Mouse (Mus musculus): Measurements from ENCODE around the gene Ccdc71.

Gene Ccdc71

DNA sequence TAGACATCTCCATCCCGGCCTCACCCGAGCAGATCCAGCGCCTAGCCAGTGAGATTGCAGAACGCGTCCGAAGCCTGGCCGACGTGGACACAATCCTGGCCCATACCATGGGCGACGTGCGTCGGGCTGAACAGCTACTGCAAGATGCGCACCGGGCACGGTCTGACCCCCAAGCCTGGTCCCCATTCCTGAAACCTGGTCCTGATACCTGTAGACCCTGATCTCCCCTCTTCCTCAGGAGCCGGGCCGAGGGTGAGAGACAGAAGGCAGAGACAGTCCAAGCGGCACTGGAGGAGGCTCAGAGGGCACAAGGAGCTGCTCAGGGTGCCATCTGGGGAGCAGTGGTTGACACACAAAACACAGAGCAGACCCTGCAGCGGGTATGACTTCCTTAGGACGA, 28.9 kb downstream of the Ccdc71 start:
- in situ Hi-C loops (cut with MboI, MseI) = loop anchor here (10.0 kb wide), 1 partner anchor 426 kb away; the partner anchor contains the start of gene Tmem89

DNA sequence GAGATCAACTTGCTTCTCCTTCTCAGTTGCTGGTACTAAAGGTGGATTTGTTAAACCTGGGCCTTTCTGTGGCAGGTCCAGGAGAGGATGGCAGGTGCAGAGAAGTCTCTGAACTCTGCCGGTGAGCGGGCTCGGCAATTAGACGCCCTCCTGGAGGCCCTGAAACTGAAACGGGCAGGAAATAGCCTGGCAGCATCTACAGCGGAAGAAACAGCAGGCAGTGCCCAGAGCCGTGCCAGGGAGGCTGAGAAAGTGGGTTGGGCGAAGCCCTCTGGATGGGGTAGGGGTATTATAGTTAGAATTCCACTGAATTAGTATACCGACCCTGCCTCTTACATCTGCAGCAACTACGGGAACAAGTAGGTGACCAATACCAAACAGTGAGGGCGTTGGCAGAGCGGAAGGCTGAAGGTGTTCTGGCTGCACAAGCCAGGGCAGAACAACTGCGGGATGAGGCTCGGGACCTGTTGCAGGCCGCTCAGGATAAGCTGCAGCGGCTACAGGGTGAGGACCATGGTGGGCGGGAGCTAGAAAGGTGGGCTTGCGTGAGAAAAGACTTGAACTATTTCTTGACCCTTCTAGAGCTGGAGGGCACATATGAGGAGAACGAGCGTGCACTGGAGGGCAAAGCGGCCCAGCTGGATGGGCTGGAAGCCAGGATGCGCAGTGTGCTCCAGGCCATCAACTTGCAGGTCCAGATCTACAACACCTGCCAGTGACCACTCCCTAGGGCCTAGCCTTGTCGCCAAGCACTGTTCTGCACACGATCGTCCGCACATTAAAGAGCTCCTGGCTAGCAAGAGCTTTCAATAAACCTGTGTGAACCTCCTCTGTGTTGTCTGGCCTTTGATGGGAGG, 29.6 kb downstream of the Ccdc71 start:
- in situ Hi-C loops (cut with MboI, MseI) = loop anchor here (10.0 kb wide), 1 partner anchor 425 kb away; the partner anchor contains the start of gene Tmem89

DNA sequence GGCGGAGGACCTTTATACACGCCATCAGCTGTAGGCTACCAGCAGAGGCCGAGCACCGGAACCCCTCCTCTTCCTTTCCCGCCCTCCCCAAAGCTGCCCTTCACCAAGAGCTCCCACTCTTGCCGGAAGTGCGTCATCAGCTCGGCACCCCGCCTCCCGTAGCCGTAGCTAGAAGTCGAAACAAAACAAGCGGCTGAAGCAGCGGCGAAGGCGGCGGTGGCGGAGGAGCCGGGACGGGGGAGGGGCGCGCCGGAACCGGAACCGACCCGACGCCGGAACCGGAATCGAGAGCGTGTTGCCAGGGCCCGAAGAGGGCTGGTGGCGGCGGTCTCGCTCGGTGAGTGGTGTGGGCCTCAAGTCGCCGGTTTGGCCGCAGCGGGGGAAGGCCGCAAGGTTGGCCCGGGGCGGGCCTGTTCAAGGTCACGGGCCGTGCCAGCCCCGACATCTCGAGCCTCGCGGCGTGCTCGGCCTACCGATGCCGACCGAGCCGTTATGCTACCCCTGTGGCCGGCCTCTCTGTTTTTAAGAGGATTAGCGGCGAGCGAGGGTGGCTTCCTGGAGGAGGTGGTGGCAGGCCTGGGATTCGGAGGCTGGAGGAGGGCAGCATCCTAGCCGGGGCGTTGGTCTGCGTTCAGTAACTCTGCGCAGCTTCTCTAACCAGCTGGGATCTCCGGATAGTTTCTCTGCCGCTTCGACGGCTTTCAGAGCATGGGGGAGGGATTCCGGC, 30.4 kb downstream of the Ccdc71 start, which contains the start of gene Usp19:
Gene Usp19, plus strand, starts transcription at position 44 of the 727 bp plus-strand sequence.
- in situ Hi-C loops (cut with MboI, MseI) = no loop called here

DNA sequence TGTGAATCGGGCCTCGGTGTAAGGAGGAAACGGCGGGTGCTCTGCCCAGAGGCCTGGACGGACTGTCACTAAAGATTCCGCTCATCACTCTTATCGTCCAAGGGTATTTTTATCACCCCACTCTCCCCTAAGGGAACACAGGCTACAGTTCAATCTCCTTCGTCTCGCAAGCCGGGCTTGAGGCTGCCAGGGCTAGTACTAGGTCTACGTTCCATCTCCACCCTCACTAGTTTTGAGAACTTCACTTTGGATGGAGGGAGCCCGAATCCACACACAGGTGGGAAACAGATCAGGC, 30.9 kb downstream of the Ccdc71 start:
- in situ Hi-C loops (cut with MboI, MseI) = no loop called here

DNA sequence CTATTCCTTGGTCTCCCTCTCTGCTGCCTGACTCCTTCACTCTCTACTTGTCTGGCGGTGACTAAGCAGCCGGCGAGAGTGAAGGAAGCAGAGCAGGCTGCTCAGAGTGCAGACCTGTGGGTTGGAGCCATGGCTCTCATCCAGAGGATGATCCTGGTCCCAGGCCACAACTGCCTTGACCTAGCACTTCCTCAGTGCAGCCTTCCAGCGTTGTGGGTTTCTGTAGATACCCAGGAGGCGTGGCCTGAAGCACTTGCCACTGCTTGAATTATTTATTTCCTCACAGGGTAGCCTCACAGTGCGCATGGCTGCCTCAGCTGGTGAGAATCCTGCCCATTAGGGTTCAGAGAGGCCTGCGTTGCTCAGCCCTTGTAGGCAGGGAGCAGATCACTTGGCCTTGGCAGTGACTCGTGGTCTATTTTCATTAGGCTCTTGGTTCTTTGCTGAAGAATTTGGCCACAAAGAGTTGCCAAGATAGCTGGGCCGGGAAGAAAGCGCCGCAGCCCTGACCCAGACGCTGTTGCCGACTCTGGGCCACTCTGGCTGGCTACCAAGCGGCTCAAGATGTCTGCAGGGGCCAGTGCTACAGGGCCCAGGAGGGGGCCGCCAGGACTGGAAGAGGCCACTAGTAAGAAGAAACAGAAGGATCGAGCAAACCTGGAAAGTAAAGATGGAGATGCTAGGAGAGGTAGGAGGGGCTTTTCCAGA, 31.9 kb downstream of the Ccdc71 start:
- in situ Hi-C loops (cut with MboI, MseI) = no loop called here

DNA sequence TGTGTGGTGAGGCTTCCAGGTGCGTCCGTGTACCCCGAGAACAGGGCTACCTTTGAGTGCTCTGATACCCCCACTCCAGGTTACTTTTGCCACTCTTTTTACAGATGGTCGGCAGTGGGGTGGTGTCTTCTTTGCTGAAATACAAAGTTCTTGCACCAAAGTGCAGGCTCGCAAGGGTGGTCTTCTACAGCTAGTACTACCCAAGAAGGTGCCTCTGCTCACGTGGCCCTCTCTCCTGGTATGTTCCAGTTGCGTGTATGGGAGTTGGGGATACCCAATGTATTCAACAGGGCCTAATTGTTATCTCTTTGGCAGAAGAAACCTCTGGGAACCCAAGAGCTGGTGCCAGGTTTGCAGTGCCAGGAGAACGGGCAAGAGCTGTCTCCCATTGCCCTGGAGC, 32.9 kb downstream of the Ccdc71 start:
- in situ Hi-C loops (cut with MboI, MseI) = no loop called here

DNA sequence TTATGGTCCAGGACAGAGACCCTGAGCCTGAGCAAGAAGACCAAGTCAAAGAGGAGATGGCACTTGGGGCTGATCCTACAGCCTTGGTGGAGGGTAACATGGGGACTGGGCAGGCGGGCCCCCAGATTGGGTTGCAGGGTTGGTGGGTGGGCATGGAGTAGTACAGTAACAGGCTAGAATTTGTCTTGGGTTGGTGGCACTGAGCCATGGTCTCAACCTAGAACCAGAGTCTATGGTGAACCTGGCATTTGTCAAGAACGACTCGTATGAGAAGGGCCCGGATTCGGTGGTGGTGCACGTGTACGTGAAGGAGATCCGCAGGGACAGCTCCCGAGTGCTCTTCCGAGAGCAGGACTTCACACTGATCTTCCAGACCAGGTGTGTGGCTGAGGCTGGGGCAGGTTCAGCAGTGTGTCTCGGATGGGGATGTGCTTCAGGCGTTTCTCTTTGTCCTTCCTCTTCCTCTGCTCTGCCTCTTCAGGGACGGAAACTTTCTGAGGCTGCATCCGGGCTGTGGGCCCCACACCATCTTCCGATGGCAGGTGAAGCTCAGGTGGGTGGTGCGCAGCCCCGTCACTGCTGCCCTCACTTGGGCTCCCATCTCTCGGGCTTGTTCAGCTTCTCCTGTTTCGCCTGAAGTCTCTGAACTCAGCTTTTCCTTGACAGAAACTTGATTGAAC, 34.0 kb downstream of the Ccdc71 start:
- in situ Hi-C loops (cut with MboI, MseI) = no loop called here

DNA sequence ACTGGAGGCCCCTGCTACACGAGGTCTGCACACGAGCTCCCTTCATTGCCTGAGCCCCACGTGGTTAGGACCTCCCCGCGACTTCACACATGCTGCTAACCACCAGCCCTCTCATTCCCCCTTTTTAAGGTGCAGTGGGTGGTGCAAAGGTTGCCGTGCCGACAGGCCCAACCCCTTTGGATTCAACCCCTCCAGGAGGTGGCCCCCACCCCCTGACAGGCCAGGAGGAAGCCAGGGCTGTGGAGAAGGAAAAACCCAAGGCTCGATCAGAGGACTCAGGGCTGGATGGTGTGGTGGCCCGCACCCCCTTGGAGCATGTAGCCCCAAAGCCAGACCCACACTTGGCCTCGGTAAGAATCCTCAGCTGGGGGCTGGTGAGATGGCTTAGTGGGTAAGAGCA, 34.6 kb downstream of the Ccdc71 start:
- in situ Hi-C loops (cut with MboI, MseI) = no loop called here

DNA sequence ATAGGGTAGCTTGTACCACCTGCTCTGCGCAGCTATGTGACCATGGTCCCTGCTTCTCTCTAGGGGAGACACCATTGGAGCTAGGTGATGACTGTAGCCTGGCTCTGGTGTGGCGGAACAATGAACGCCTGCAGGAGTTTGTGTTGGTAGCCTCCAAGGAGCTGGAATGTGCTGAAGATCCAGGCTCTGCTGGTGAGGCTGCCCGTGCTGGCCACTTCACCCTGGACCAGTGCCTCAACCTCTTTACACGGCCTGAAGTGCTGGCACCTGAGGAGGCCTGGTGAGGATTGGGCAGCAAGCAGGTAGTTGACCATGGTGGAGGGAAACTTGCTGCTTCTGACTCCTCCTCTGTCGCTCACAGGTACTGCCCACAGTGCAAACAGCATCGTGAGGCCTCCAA, 38.9 kb downstream of the Ccdc71 start:
- in situ Hi-C loops (cut with MboI, MseI) = no loop called here

DNA sequence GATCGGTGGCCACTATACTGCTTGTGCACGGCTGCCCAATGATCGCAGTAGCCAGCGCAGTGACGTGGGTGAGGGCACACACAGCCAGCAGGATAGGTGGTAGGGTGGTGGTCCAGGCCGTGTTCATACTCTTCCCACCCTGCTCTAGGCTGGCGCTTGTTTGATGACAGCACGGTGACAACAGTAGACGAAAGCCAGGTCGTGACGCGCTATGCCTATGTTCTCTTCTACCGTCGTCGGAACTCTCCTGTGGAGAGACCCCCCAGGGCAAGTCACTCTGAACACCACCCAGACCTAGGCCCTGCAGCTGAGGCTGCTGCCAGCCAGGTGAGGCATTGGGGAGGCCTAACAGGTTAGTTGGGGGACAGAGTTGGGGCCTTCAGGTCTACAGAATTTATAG, 39.6 kb downstream of the Ccdc71 start:
- in situ Hi-C loops (cut with MboI, MseI) = no loop called here

DNA sequence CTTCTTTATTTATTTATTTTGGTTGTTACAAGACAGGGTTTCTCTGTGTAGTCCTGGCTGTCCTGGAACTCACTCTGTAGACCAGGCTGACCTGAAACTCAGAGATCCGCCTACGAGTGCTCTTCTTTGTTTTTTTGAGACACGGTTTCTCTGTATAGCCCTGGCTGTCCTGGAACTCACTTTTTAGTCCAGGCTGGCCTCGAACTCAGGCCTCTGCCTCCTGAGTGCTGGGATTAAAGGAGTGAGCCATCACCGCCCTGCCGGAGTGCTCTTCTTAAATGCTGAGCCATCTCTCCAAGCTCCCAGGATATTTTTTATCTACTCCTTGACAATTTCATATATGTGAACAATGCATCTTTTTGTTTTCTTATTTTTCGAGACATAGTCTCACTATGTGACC, 46.6 kb downstream of the Ccdc71 start:
- in situ Hi-C loops (cut with MboI, MseI) = no loop called here

DNA sequence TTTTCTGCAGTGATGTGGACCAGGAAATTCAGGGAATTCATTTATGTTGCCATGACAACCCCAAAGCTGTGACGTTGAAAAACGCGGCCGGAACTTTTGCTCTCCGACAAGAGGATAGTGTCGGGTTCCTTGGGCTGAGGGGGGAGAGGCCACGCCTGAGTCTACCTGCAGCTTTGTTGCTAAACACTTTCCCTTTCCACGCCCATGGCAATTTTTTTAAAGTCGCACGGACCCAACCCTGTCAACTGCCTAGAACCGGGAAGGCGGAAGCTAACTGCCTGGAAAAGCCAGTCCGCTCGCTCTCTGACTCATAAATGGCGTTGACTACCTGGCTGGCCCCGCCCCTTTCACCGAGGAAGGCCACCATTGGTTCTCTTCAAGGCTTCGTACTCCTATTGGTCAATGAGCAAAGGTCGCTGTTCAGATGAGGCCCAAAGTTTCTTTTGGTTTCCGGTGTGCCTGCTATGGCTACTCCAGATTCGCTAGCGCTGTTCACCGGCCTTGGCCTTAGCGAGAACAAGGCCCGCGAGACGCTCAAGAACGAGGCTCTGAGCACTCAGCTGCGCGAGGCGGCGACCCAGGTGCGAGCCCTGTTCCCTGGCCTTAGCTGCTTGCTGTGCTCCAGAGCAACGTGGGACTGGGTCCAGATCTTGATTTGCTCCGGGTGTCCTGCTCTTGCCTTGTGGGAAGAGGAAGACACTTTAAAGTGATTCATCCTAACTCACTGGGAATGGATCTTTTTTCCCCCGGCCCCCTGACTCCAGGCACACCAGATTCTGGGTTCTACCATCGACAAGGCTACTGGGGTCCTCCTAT, 47.5 kb downstream of the Ccdc71 start, which contains the start of gene Qars:
Gene Qars, plus strand, starts transcription at position 88 of the 816 bp plus-strand sequence.
- in situ Hi-C loops (cut with MboI, MseI) = no loop called here

DNA sequence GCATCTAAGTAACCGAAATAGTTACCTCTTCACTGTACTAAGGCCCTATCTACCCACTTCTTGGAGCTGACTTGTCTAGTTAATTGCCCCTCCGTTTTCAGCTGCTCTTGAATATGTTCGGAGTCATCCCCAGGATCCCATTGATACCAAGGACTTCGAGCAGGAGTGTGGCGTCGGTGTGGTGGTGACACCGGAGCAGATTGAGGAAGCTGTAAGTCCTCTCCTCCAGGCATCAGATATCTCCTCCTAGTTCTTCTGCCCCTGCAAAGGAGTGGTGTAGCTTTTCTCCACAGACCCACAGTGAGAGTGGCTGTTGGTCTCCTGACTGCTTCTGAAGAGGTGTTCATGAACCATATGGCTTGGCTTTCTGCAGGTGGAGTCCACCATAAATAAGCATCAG, 48.4 kb downstream of the Ccdc71 start:
- in situ Hi-C loops (cut with MboI, MseI) = no loop called here
